Comparison of ENCODE assay signal across 28 mouse cellular contexts in the genomic region with DNA sequence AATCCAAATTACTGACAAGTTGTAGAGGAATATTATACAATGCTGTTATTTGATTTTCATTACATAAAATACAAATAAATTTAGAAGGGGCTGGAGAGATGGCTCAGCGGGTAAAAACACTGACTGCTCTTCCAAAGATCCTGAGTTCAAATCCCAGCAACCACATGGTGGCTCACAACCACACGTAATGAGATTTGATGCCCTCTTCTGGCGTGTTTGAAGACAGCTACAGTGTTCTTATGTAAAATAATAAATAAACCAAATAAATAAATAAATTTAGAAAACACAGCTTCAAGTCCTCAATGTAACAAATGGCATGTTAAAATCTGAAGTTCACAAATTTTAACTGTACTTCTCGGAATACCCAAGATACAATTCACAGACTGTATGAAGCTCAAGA. TPM values are rescaled to one million over a fixed set of nuclear protein-coding genes. Genes with fewer than 3 reads are reported as not detected.
DNase-seq lines count a peak whose midpoint lies in the region; ATAC-seq and TF ChIP-seq lines count a peak whose summit lies in the region.
"Had no signal": no experiment of that assay in that cellular context is flagged by ENCODE, and none has a peak within 500 bp of the region (broad histone marks: within the 10 kb centered on the region; RNA-seq: fewer than 3 reads in every experiment).

No protein-coding gene starts in this region.

- no peak for ATAC-seq in kidney, postnatal 0 days (replicated peaks; ENCODE audit: low FRiP score, low read depth)
- ATAC-seq in lung, embryonic 14.5 days (ENCODE audit: insufficient read depth): no peak
- ATAC-seq: activated CD4-positive, CD25-positive, alpha-beta regulatory T cell, adult 4 months; CD4-positive, CD25-positive, alpha-beta regulatory T cell, adult 4 months; forebrain, embryonic 13.5 days; lung, postnatal 0 days; midbrain, embryonic 16.5 days had no signal

- no peak overlapping the region for H3K9ac ChIP-seq in kidney, postnatal 0 days (ENCODE audit: low read depth, low read length)
- no peak overlapping the region for H3K9ac ChIP-seq in lung, embryonic 14.5 days
- H3K9ac ChIP-seq in CH12.LX (ENCODE audit: insufficient read depth, low read depth): no peak overlapping the region
- H3K9ac ChIP-seq: forebrain, embryonic 13.5 days; liver, embryonic 13.5 days had no signal

- 90% methylated on average over 4 of the region's 4 CpGs for WGBS in kidney, postnatal 0 days
- 85% methylated on average over 4 of the region's 4 CpGs for WGBS in lung, embryonic 14.5 days

- no peaks in the 10 kb centered on the region for H3K4me1 ChIP-seq in kidney, postnatal 0 days (replicated peaks; ENCODE audit: insufficient read depth, low read length)
- peaks cover 9% of the 10 kb centered on the region; the same call in 1 of the 2 replicates for H3K4me1 ChIP-seq in lung, embryonic 14.5 days (ENCODE audit: insufficient read depth)
- peaks cover 11 to 22% of the 10 kb centered on the region in 2 experiments for H3K4me1 ChIP-seq in CH12.LX (ENCODE audit: control insufficient read depth in 1 of 2, insufficient read depth in 2 of 2)

- H3K79me2 ChIP-seq in CH12.LX (replicated peaks; ENCODE audit: control insufficient read depth, extremely low read depth, insufficient read depth, poor library complexity, severe bottlenecking): peaks cover 3% of the 10 kb centered on the region; the same call in 1 of the 2 replicates

- dilution Hi-C loops in CH12.LX (cut with MboI; ENCODE audit: extremely low pct_ligation_motif_present, extremely low pct_unique_long_range_greater_than_20kb, low sequenced_read_pairs): no loop called here

- DNase-seq in kidney, postnatal 0 days (ENCODE audit: low spot score): no peak
- DNase-seq in kidney, adult 9 months: no peak
- DNase-seq in lung, embryonic 14.5 days: no peak
- DNase-seq in lung, adult 18-20 months: no peak
- no peak for DNase-seq in CH12.LX (ENCODE audit: extremely low read depth)
- peak; percentile 27 for DNase-seq in induced T-regulatory cell, adult 2 months (ENCODE audit: low read depth)
- DNase-seq in embryo, embryonic 10.5 days (ENCODE audit: low spot score): no peak
- DNase-seq: adrenal gland, adult 8-10 months; cerebellum, adult 11-12 months; cerebellum, postnatal 14 days; embryo, embryonic 11 days; heart, postnatal 14 days; kidney, postnatal 36 days; layer of hippocampus, adult 9-11 months; liver, embryonic 13.5 days had no signal

- no peaks in the 10 kb centered on the region for H3K36me3 ChIP-seq in kidney, postnatal 0 days (ENCODE audit: insufficient read depth, low read length)
- H3K36me3 ChIP-seq in lung, embryonic 14.5 days (ENCODE audit: insufficient read depth): no peaks in the 10 kb centered on the region
- H3K36me3 ChIP-seq in CH12.LX (replicated peaks in 1 of 2; ENCODE audit: control insufficient read depth in 1 of 2, insufficient read depth in 1 of 2, low read length in 1 of 2): no peaks in the 10 kb centered on the region
- H3K36me3 ChIP-seq: embryonic facial prominence, embryonic 13.5 days; G1E; hindbrain, embryonic 12.5 days; liver, embryonic 13.5 days had no signal

- no peaks in the 10 kb centered on the region for H3K27me3 ChIP-seq in kidney, postnatal 0 days (ENCODE audit: insufficient read depth, low read length)
- H3K27me3 ChIP-seq in lung, embryonic 14.5 days (ENCODE audit: insufficient read depth, low read length): no peaks in the 10 kb centered on the region
- H3K27me3 ChIP-seq in CH12.LX (replicated peaks): no peaks in the 10 kb centered on the region
- H3K27me3 ChIP-seq: embryonic facial prominence, embryonic 13.5 days had no signal

- H3K9me3 ChIP-seq in kidney, postnatal 0 days (replicated peaks; ENCODE audit: low read length): no peaks in the 10 kb centered on the region
- no peaks in the 10 kb centered on the region for H3K9me3 ChIP-seq in lung, embryonic 14.5 days (ENCODE audit: low read depth, low read length)
- no peaks in the 10 kb centered on the region for H3K9me3 ChIP-seq in CH12.LX (replicated peaks; ENCODE audit: low read length)
- H3K9me3 ChIP-seq: embryonic facial prominence, embryonic 13.5 days; forebrain, embryonic 13.5 days; G1E; hindbrain, embryonic 12.5 days; liver, embryonic 13.5 days had no signal

- no peak overlapping the region for H3K27ac ChIP-seq in kidney, postnatal 0 days
- H3K27ac ChIP-seq in lung, embryonic 14.5 days (ENCODE audit: low read depth): no peak overlapping the region
- H3K27ac ChIP-seq in CH12.LX (ENCODE audit: insufficient read depth, low read depth): no peak overlapping the region
- H3K27ac ChIP-seq: embryonic facial prominence, embryonic 13.5 days; forebrain, embryonic 13.5 days; hindbrain, embryonic 12.5 days; liver, embryonic 13.5 days; macrophage had no signal

- peak; percentile 24; the same call in 1 of the 2 replicates for TF ChIP-seq CTCF in kidney, postnatal 0 days (IDR thresholded peaks at IDR 0.05; ENCODE audit: low read depth)
- peak; percentile 2; the same call in 1 of the 2 replicates for TF ChIP-seq CTCF in lung, embryonic 14.5 days (IDR thresholded peaks at IDR 0.05; ENCODE audit: low read depth)
- peak in 1 of 2 experiments; percentile 48; a peak in 2 of 4 replicates for TF ChIP-seq CTCF in CH12.LX (conservative IDR thresholded peaks at IDR 0.05 in 1 of 2, IDR thresholded peaks at IDR 0.05 in 1 of 2; ENCODE audit: low read depth in 2 of 2, low read length in 2 of 2)

- no peak; the same call in 1 of the 2 replicates for TF ChIP-seq RAD21 in CH12.LX (IDR thresholded peaks at IDR 0.05; ENCODE audit: low read depth, low read length)

- no peak overlapping the region for H3K4me3 ChIP-seq in kidney, postnatal 0 days (replicated peaks; ENCODE audit: low read depth, low read length)
- no peak overlapping the region for H3K4me3 ChIP-seq in lung, embryonic 14.5 days (ENCODE audit: low read depth, low read length)
- H3K4me3 ChIP-seq in CH12.LX (replicated peaks in 1 of 3; ENCODE audit: low read depth in 2 of 3, low read length in 2 of 3, poor library complexity in 1 of 3): no peak overlapping the region
- H3K4me3 ChIP-seq: embryonic facial prominence, embryonic 13.5 days; erythroblast, embryonic 14.5 days; forebrain, embryonic 13.5 days; hindbrain, embryonic 12.5 days; liver, embryonic 13.5 days had no signal

- TF ChIP-seq EP300 in CH12.LX (IDR thresholded peaks at IDR 0.05; ENCODE audit: low read length): no peak

- in situ Hi-C loops in CH12.LX (cut with MboI; ENCODE audit: low pct_ligation_motif_present, low pct_unique_long_range_greater_than_20kb, low sequenced_read_pairs): loop anchor here (10.0 kb wide), 1 partner anchor 330 kb away; the partner anchor contains the start of genes Odf3 and Scgb1c1

- no peak for TF ChIP-seq POLR2A in CH12.LX (IDR thresholded peaks at IDR 0.05; ENCODE audit: low read depth, low read length)

- H3K4me2 ChIP-seq in kidney, postnatal 0 days (ENCODE audit: low read length): no peak overlapping the region
- H3K4me2 ChIP-seq in lung, embryonic 14.5 days: no peak overlapping the region
- H3K4me2 ChIP-seq in CH12.LX (ENCODE audit: insufficient read depth, low read depth, poor library complexity, severe bottlenecking): no peak overlapping the region
- H3K4me2 ChIP-seq: embryonic facial prominence, embryonic 13.5 days; forebrain, embryonic 13.5 days; heart, embryonic 11.5 days; hindbrain, embryonic 12.5 days; liver, embryonic 13.5 days had no signal

TF ChIP-seq in CH12.LX, 34 proteins besides CTCF, POLR2A, EP300 and RAD21:
- TF ChIP-seq ZKSCAN1 (IDR thresholded peaks at IDR 0.05; ENCODE audit: borderline replicate concordance, low read depth, low read length): no peak
- peak; percentile 25; the same call in 1 of the 2 replicates for TF ChIP-seq SMC3 (IDR thresholded peaks at IDR 0.05; ENCODE audit: low read depth, low read length)

RNA-seq across cellular contexts. Expression of gene Rnh1, which starts 2.4 kb away (rescaled TPM):
- 136 and 147 TPM in 2 replicates for polyA plus RNA-seq in kidney, postnatal 0 days (2015; fragmentation: Nextera tagmentation; extraction: Ambion mirVana)
- 124 and 130 TPM in 2 replicates for polyA plus RNA-seq in lung, embryonic 14.5 days (2014; fragmentation: Nextera tagmentation; extraction: Ambion mirVana)
- 133 and 137 TPM in 2 replicates for total RNA-seq in CH12.LX (2012; rRNA removed)
- 84.7 and 91.0 TPM in 2 replicates for total RNA-seq in CH12.LX (2014; rRNA removed)
- 95.5 and 103 TPM in 2 replicates for polyA plus RNA-seq in CH12.LX (2012; ENCODE audit: insufficient read length, low read depth)

RNA-seq across cellular contexts. Expression of gene Hras, which starts 18.7 kb away (rescaled TPM):
- polyA plus RNA-seq in kidney, postnatal 0 days (2015; fragmentation: Nextera tagmentation; extraction: Ambion mirVana): 91.5 and 95.5 TPM in 2 replicates
- 85.8 and 97.4 TPM in 2 replicates for polyA plus RNA-seq in lung, embryonic 14.5 days (2014; fragmentation: Nextera tagmentation; extraction: Ambion mirVana)
- total RNA-seq in CH12.LX (2012; rRNA removed): 82.0 and 106 TPM in 2 replicates
- 43.6 and 48.9 TPM in 2 replicates for total RNA-seq in CH12.LX (2014; rRNA removed)
- 71.3 and 86.3 TPM in 2 replicates for polyA plus RNA-seq in CH12.LX (2012; ENCODE audit: insufficient read length, low read depth)

RNA-seq across cellular contexts. Expression of gene Lrrc56, which starts 18.9 kb away (rescaled TPM):
- 9.9 and 10.8 TPM in 2 replicates for polyA plus RNA-seq in kidney, postnatal 0 days (2015; fragmentation: Nextera tagmentation; extraction: Ambion mirVana)
- polyA plus RNA-seq in lung, embryonic 14.5 days (2014; fragmentation: Nextera tagmentation; extraction: Ambion mirVana): 3.8 and 4.3 TPM in 2 replicates
- 0.92 and 0.93 TPM in 2 replicates for total RNA-seq in CH12.LX (2012; rRNA removed)
- total RNA-seq in CH12.LX (2014; rRNA removed): 0.46 and 0.89 TPM in 2 replicates
- 1.0 and 1.4 TPM in 2 replicates for polyA plus RNA-seq in CH12.LX (2012; ENCODE audit: insufficient read length, low read depth)

RNA-seq across cellular contexts. Expression of gene Lmntd2, which starts 38.8 kb away (rescaled TPM):
- 2.6 and 2.9 TPM in 2 replicates for polyA plus RNA-seq in kidney, postnatal 0 days (2015; fragmentation: Nextera tagmentation; extraction: Ambion mirVana)
- polyA plus RNA-seq in lung, embryonic 14.5 days (2014; fragmentation: Nextera tagmentation; extraction: Ambion mirVana): 0.74 and 1.4 TPM in 2 replicates
- total RNA-seq in CH12.LX (2012; rRNA removed) (0.50 and 1.1 TPM in 2 replicates), CH12.LX (2014; rRNA removed) (0.55 and 0.97 TPM in 2 replicates)
- polyA plus RNA-seq in CH12.LX (2012; ENCODE audit: insufficient read length, low read depth): 0.85 and 0.89 TPM in 2 replicates
- total RNA-seq: gastrocnemius, adult 8-10 months; heart, postnatal 14 days; left cerebral cortex, adult 18-20 months had no signal
- polyA plus RNA-seq: macrophage had no signal

RNA-seq across cellular contexts. Expression of gene Rassf7, which starts 40.6 kb away (rescaled TPM):
- 61.5 and 62.5 TPM in 2 replicates for polyA plus RNA-seq in kidney, postnatal 0 days (2015; fragmentation: Nextera tagmentation; extraction: Ambion mirVana)
- polyA plus RNA-seq in lung, embryonic 14.5 days (2014; fragmentation: Nextera tagmentation; extraction: Ambion mirVana): 38.9 and 41.1 TPM in 2 replicates
- total RNA-seq in CH12.LX (2012; rRNA removed): 9.4 and 11.6 TPM in 2 replicates
- 6.7 and 8.1 TPM in 2 replicates for total RNA-seq in CH12.LX (2014; rRNA removed)
- 4.1 and 4.6 TPM in 2 replicates for polyA plus RNA-seq in CH12.LX (2012; ENCODE audit: insufficient read length, low read depth)
